10 mouse cellular contexts compared by ENCODE assay signal in the genomic region with DNA sequence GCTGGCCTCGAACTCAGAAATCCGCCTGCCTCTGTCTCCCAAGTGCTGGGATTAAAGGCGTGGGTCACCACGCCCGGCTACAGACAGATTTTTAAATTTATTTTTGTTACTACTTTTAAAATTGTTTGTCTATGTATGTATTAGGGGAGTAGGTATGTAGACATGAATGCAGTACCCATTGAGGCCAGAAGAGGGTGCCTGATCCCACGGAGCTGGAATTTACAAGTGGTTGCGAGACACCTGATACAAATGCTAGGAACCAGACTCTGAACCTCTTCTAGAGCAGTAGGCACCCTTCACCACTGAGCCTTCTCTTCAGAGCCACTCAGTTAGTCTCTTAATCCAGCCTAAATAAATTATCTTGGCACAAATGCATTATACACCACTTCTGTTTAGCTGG.
DNase-seq lines count a peak whose midpoint lies in the region; ATAC-seq lines count a peak whose summit lies in the region.
"Had no signal": no experiment of that assay in that cellular context is flagged by ENCODE, and none has a peak within 500 bp of the region (broad histone marks: within the 10 kb centered on the region; RNA-seq: fewer than 3 reads in every experiment).

No protein-coding gene starts in this region.

- no peak overlapping the region for H3K9ac ChIP-seq in liver, embryonic 12.5 days
- H3K9ac ChIP-seq: limb, embryonic 12.5 days had no signal

- H3K4me1 ChIP-seq in liver, embryonic 12.5 days = 0 out of 2 replicates have a peak, but pooled peaks cover 5% of the 10 kb centered on the region
- peaks cover 3% of the 10 kb centered on the region; the same call in 1 of the 2 replicates for H3K4me1 ChIP-seq in midbrain, embryonic 10.5 days

- DNase-seq in liver (peak; percentile 16), R1 (ENCODE audit: low read depth, low spot score) (peak; percentile 77)
- DNase-seq in kidney, postnatal 14 days = peak; percentile 36
- DNase-seq in thymus, postnatal 0 days (ENCODE audit: low spot score) = peak; percentile 35
- DNase-seq in cerebellum, adult 18-20 months = no peak
- DNase-seq in midbrain, embryonic 10.5 days (ENCODE audit: low spot score) = no peak
- no peak for DNase-seq in cerebellum, adult 8-10 months
- DNase-seq: heart, adult 11 months had no signal

- no peaks in the 10 kb centered on the region for H3K9me3 ChIP-seq in liver, embryonic 12.5 days (replicated peaks)
- H3K9me3 ChIP-seq in midbrain, embryonic 10.5 days (replicated peaks) = no peaks in the 10 kb centered on the region
- H3K9me3 ChIP-seq: limb, embryonic 12.5 days had no signal

- H3K4me3 ChIP-seq in liver, embryonic 12.5 days = no peak overlapping the region
- no peak overlapping the region for H3K4me3 ChIP-seq in midbrain, embryonic 10.5 days
- H3K4me3 ChIP-seq: limb, embryonic 12.5 days had no signal

- no peaks in the 10 kb centered on the region for H3K27me3 ChIP-seq in liver, embryonic 12.5 days (replicated peaks)
- H3K27me3 ChIP-seq in midbrain, embryonic 10.5 days (ENCODE audit: low read depth, poor library complexity, severe bottlenecking) = no peaks in the 10 kb centered on the region
- H3K27me3 ChIP-seq: limb, embryonic 12.5 days had no signal

- 66% methylated on average over 7 of the region's 7 CpGs for WGBS in liver, embryonic 12.5 days (ENCODE audit: insufficient replicate concordance)
- 73% methylated on average over 7 of the region's 7 CpGs for whole genome bisulfite sequencing in midbrain, embryonic 10.5 days

- H3K36me3 ChIP-seq in liver, embryonic 12.5 days = peaks cover 7% of the 10 kb centered on the region
- no peaks in the 10 kb centered on the region for H3K36me3 ChIP-seq in midbrain, embryonic 10.5 days

- no peak overlapping the region for H3K27ac ChIP-seq in liver, embryonic 12.5 days
- no peak overlapping the region for H3K27ac ChIP-seq in midbrain, embryonic 10.5 days (replicated peaks)
- H3K27ac ChIP-seq: limb, embryonic 12.5 days had no signal

- H3K4me2 ChIP-seq in liver, embryonic 12.5 days = no peak overlapping the region
- H3K4me2 ChIP-seq: limb, embryonic 12.5 days had no signal

- no peak for ATAC-seq in liver, embryonic 12.5 days

Comparison
In these comparisons a context has a peak if more than half of its experiments do, and no peak if none do; other contexts are left out.
1. DNase-seq: peak in liver (single experiment), R1 (single experiment), kidney, postnatal 14 days (single experiment) and thymus, postnatal 0 days (single experiment); none in cerebellum, adult 18-20 months (0 of 2), midbrain, embryonic 10.5 days (single experiment) and cerebellum, adult 8-10 months (single experiment).